Mouse (Mus musculus) spleen, adult 2 months (tissue): Measurements from ENCODE around the gene Nrros. TPM values are rescaled to one million over a fixed set of nuclear protein-coding genes. Genes with fewer than 3 reads are reported as not detected.

ENCODE experiments used
- DNase-seq, 2 experiments: peaks; one replicate each; pipeline versions ENCODE4 v3.0.0 to v3.0.0-alpha.2; 2012 to 2021; ENCODE audit warnings: low spot score in 2 of 2, low read depth in 1 of 2
- H3K27ac ChIP-seq: fragments of 200-500 bp; 2 replicates; pipeline ENCODE4 v1.5.1; 2012; ENCODE audit warnings: low read length, inconsistent platforms; ENCODE audit not compliant: insufficient read depth
- H3K27me3 ChIP-seq: fragments of 200-500 bp; 2 replicates; pipeline ENCODE4 v1.6.1; 2012; ENCODE audit warnings: mild to moderate bottlenecking, moderate library complexity, low read length, inconsistent platforms; ENCODE audit not compliant: control insufficient read depth, insufficient read depth
- H3K36me3 ChIP-seq: fragments of 200-500 bp; 2 replicates; pipeline ENCODE4 v1.6.1; 2012; ENCODE audit warnings: mild to moderate bottlenecking, low read length, inconsistent platforms; ENCODE audit not compliant: control insufficient read depth, insufficient read depth
- H3K4me1 ChIP-seq: fragments of 200-500 bp; 2 replicates; pipeline ENCODE4 v1.6.1; 2011; ENCODE audit warnings: inconsistent platforms; ENCODE audit not compliant: control insufficient read depth, insufficient read depth, insufficient read length
- H3K4me3 ChIP-seq: fragments of 200-500 bp; 2 replicates; pipeline ENCODE4 v1.5.1; 2011; ENCODE audit warnings: mild to moderate bottlenecking, inconsistent platforms; ENCODE audit not compliant: insufficient read depth, insufficient read length; ENCODE audit errors: extremely low read depth
- CTCF ChIP-seq: fragments of 200-500 bp; IDR thresholded peaks from 2 replicates; pipeline ENCODE4 v1.5.1; 2011; ENCODE audit warnings: mild to moderate bottlenecking, inconsistent platforms; ENCODE audit not compliant: insufficient read depth, insufficient read length, insufficient replicate concordance; ENCODE audit errors: extremely low read depth
- POLR2A ChIP-seq: fragments of 200-500 bp; IDR thresholded peaks from 2 replicates; pipeline ENCODE4 v1.6.1; 2011; ENCODE audit warnings: low read depth, low read length, inconsistent platforms
- WGBS: fragments of 180-500 bp; shearing (Covaris S2); methylation state at CpG from one replicate; pipeline ENCODE4 v1.1.7; 2018; 5-methylcytosine and 5-hydroxymethylcytosine counted together
- polyA plus RNA-seq: library from polyadenylated mRNA; depleted of rRNA; stranded (reverse); fragments of >200 nt; gene quantifications from 2 replicates; pipeline ENCODE4 v1.2.3, GENCODE M21; 2012

Nrros gene
- polyA plus RNA-seq, 1 experiment = 105 TPM

- peaks cover 15% of the 10 kb centered on the region for H3K4me1 ChIP-seq
- peak overlapping the region; percentile 92 for H3K27ac ChIP-seq
- TF ChIP-seq CTCF = no peak
- peak; percentile 5; the same call in 1 of the 2 replicates for TF ChIP-seq POLR2A
- no peaks in the 10 kb centered on the region for H3K36me3 ChIP-seq
- peak; percentile 67 to 71 for DNase-seq
- 10% methylated on average over 16 of the region's 16 CpGs for WGBS
- no peaks in the 10 kb centered on the region for H3K27me3 ChIP-seq
- H3K4me3 ChIP-seq = peak overlapping the region; percentile 60
These were observed 35.1 kb downstream of the Nrros start for GRCm38 (mm10) chr16:32130190-32130826.

- DNase-seq = no peak
- Histone ChIP-seq H3K27ac (peak overlapping the region; percentile 92), H3K4me1 (peaks cover 19% of the 10 kb centered on the region), H3K27me3 (no peaks in the 10 kb centered on the region), H3K4me3 (peak overlapping the region; percentile 60), H3K36me3 (no peaks in the 10 kb centered on the region)
- no peak for TF ChIP-seq POLR2A
- TF ChIP-seq CTCF = no peak
- 12% methylated on average over 20 of the region's 20 CpGs for WGBS
These were observed 35.8 kb downstream of the Nrros start for GRCm38 (mm10) chr16:32129449-32130189.

- no peak for TF ChIP-seq CTCF
- TF ChIP-seq POLR2A = no peak
- Histone ChIP-seq H3K36me3 (no peaks in the 10 kb centered on the region), H3K27me3 (no peaks in the 10 kb centered on the region), H3K27ac (no peak overlapping the region), H3K4me1 (peaks cover 26% of the 10 kb centered on the region), H3K4me3 (no peak overlapping the region)
- DNase-seq = no peak
- 60% methylated on average over 4 of the region's 4 CpGs for WGBS
These were observed 38.3 kb downstream of the Nrros start for GRCm38 (mm10) chr16:32127046-32127445.

- no peak for DNase-seq
- 90% methylated on average over 3 of the region's 3 CpGs for WGBS
- TF ChIP-seq CTCF (no peak), POLR2A (no peak)
- no peaks in the 10 kb centered on the region for H3K27me3 ChIP-seq
- H3K4me1 ChIP-seq = peaks cover 24% of the 10 kb centered on the region
- no peaks in the 10 kb centered on the region for H3K36me3 ChIP-seq
- no peak overlapping the region for H3K4me3 ChIP-seq
- no peak overlapping the region for H3K27ac ChIP-seq
These were observed 40.0 kb downstream of the Nrros start for GRCm38 (mm10) chr16:32125364-32125763.

- Histone ChIP-seq H3K27me3 (no peaks in the 10 kb centered on the region), H3K27ac (peak overlapping the region; percentile 56), H3K36me3 (no peaks in the 10 kb centered on the region), H3K4me3 (no peak overlapping the region), H3K4me1 (peaks cover 24% of the 10 kb centered on the region)
- WGBS = 38% methylated on average over 17 of the region's 17 CpGs
- TF ChIP-seq POLR2A = no peak
- TF ChIP-seq CTCF = no peak
- DNase-seq = peak; percentile 69 to 87
These were observed 40.7 kb downstream of the Nrros start for GRCm38 (mm10) chr16:32124444-32125335.

GRCm38 (mm10) chr16:32124020-32124419 is 41.4 kb downstream of the Nrros start:
- no peak overlapping the region for H3K4me3 ChIP-seq
- 73% methylated on average over 7 of the region's 7 CpGs for WGBS

More at GRCm38 (mm10) chr16:32124020-32124419, 41.4 kb downstream of the Nrros start:
- no peaks in the 10 kb centered on the region for H3K36me3 ChIP-seq
- H3K27ac ChIP-seq = no peak overlapping the region
- H3K27me3 ChIP-seq = no peaks in the 10 kb centered on the region
- no peak for DNase-seq
- peaks cover 24% of the 10 kb centered on the region for H3K4me1 ChIP-seq
- TF ChIP-seq POLR2A (no peak), CTCF (no peak)
